Mouse (Mus musculus) cerebellum, postnatal 4 days (tissue): ENCODE measurements at regions not wholly inside any gene's neighbourhood (a gene's known extent, or its start where the extent isn't known, plus 50 kb on each side); places are given as distances from the start of the nearest gene placed in this dataset.
A peak's percentile ranks its signal among the peaks of the same experiment; 100 is the strongest.
"Not testable (repeated sequence)": the region's sequence is repeated elsewhere in the genome, so short reads cannot be mapped to it uniquely, and the experiment has no call there.

ENCODE experiments used
- DNase-seq, 2 experiments: peaks; one replicate each; pipeline ENCODE4 v3.0.0; 2022; ENCODE audit warnings: low spot score in 2 of 2, mixed read lengths in 1 of 2

- DNase-seq = no peak
Measured at GRCm38 (mm10) chr10:14333344-14333743, 212.1 kb downstream of the Adgrg6 start.

- peak; percentile 30 to 66 for DNase-seq
Measured at GRCm38 (mm10) chr10:14332688-14333117, 212.8 kb downstream of the Adgrg6 start.

- DNase-seq = no peak
Measured at GRCm38 (mm10) chr10:14328846-14329245, 216.6 kb downstream of the Adgrg6 start.

- no peak for DNase-seq
Measured at GRCm38 (mm10) chr10:14326229-14326628, 219.2 kb downstream of the Adgrg6 start.

- peak; percentile 84 to 87 for DNase-seq
Measured at GRCm38 (mm10) chr10:14321503-14321902, 224.0 kb downstream of the Adgrg6 start.

- DNase-seq = no peak
Measured at GRCm38 (mm10) chr10:14315232-14315631, 230.2 kb downstream of the Adgrg6 start.

GRCm38 (mm10) chr10:14314607-14315006 is 230.9 kb downstream of the Adgrg6 start:
- no peak for DNase-seq

GRCm38 (mm10) chr10:14314004-14314581 is 231.4 kb downstream of the Adgrg6 start:
- DNase-seq = no peak

GRCm38 (mm10) chr10:14312959-14313358 is 232.5 kb downstream of the Adgrg6 start:
- no peak for DNase-seq

GRCm38 (mm10) chr10:14311962-14312361 is 233.5 kb downstream of the Adgrg6 start:
- DNase-seq = no peak

GRCm38 (mm10) chr10:14306811-14307210 is 238.6 kb downstream of the Adgrg6 start:
- DNase-seq = no peak

- no peak for DNase-seq
Measured at GRCm38 (mm10) chr10:14303476-14303875, 242.0 kb downstream of the Adgrg6 start.

- no peak for DNase-seq
Measured at GRCm38 (mm10) chr10:14296147-14296546, 249.3 kb downstream of the Adgrg6 start.

GRCm38 (mm10) chr10:14292701-14293100 is 252.8 kb downstream of the Adgrg6 start:
- DNase-seq = not testable (repeated sequence)

- DNase-seq = no peak
Measured at GRCm38 (mm10) chr10:14287551-14287950, 257.9 kb downstream of the Adgrg6 start.

- DNase-seq = no peak
Measured at GRCm38 (mm10) chr10:14276631-14277030, 268.8 kb downstream of the Adgrg6 start.

- DNase-seq = no peak
Measured at GRCm38 (mm10) chr10:14275477-14275876, 270.0 kb downstream of the Adgrg6 start.

- no peak for DNase-seq
Measured at GRCm38 (mm10) chr10:14270008-14270407, 275.5 kb downstream of the Adgrg6 start.

- DNase-seq = no peak
Measured at GRCm38 (mm10) chr10:14267641-14268040, 277.8 kb downstream of the Adgrg6 start.

GRCm38 (mm10) chr10:14239670-14240069 is 273.8 kb downstream of the Hivep2 start:
- no peak for DNase-seq

GRCm38 (mm10) chr10:14234896-14235604 is 269.2 kb downstream of the Hivep2 start:
- no peak for DNase-seq

GRCm38 (mm10) chr10:14234005-14234602 is 268.2 kb downstream of the Hivep2 start:
- DNase-seq = no peak

- no peak for DNase-seq
Measured at GRCm38 (mm10) chr10:14233335-14233734, 267.5 kb downstream of the Hivep2 start.
